Mouse (Mus musculus) kidney, adult 9 months (tissue): ENCODE measurements at regions not wholly inside any gene's neighbourhood (a gene's known extent, or its start where the extent isn't known, plus 50 kb on each side); places are given as distances from the start of the nearest gene placed in this dataset.

Experiments
- DNase-seq: peaks from one replicate; pipeline ENCODE4 v3.0.0; 2022

DNA sequence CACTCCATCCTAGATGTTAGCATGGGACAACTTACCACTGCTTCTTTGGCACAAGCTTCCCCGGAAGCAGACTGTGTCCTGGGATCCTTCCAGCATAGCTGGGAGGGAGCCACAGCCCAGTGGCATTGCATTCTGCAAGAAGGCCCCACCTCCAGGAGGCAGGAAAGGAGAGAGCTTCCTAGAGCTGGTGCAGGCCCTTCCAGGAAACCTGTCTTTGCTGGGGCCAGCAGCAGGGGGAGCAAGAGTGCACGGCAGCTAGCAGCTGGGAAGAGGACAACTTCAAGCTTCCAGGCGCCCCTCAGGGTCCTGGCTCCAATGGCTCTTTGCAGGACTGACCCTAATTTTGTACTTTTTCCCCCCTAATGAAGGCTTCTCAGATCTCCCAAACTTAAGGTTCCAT is 115.4 kb upstream of the Sorcs3 start:
- peak; percentile 2 for DNase-seq

DNA sequence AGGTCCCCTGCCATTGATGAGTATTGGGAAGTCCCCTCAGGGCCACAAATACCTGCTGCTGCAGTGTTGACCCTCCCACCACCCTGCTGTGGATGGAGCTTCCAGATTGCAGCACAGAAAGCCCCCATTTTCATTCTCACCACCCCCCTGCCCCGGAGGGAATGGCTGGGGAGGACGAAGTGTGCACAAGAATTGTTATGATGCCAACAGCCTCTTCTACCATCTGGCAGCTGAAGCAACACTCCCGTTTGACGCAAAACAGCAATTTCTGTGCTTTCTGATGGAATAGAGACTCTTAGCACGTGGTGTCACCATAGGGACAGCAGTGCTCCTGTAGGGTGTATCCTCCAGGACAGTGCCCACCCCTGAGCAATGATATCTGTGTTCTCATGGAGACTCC is 108.5 kb upstream of the Sorcs3 start:
- no peak for DNase-seq

DNA sequence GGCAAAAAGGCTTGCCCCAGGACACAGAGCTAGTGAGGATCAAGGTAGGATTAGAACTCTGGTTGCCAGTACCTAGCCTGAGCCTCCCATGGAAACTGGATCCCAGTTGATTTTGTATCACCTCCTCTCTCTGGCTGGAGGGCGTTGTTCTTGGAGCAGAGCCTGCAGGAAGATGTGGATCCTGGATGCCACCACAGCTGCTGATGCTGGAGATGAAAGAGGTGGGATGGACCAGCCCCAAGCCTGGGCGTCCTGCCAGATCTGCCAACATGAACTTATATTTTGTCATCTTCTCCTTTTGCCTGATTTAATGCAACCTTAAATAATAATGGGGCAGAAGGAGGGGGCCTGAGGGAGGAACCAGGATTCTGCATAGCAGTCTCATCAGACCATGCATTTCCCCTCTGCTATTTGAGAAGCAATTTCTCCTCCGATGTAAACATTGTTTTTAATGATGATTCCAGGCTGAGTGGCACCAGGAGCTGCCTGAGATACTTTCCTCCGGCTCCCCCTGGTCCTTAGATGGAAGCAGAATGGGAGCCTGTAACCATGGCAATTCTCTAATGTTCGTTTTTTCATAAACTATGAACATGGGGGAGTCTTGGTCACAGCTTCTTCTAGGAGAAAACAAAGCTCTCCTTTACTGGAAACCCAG is 107.8 kb upstream of the Sorcs3 start:
- no peak for DNase-seq

DNA sequence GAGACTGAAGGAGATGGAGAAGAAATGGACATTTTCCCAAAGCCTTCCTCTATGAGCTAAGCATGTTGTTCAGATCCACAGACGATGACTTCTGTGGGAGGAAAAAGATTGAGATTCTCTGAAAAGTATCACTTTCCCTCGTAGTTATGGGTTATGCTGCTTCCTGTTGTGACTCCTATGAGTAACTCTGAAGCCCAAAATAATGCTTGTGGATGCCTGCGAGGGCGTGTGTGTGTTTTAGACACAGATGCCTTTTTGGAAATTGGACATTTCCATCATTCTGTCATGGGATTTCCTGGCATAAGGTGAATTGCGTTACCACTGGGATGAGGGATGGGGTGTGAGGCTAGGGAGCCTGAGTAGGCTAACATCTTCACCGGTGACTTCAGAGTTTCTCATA is 104.8 kb upstream of the Sorcs3 start:
- no peak for DNase-seq

DNA sequence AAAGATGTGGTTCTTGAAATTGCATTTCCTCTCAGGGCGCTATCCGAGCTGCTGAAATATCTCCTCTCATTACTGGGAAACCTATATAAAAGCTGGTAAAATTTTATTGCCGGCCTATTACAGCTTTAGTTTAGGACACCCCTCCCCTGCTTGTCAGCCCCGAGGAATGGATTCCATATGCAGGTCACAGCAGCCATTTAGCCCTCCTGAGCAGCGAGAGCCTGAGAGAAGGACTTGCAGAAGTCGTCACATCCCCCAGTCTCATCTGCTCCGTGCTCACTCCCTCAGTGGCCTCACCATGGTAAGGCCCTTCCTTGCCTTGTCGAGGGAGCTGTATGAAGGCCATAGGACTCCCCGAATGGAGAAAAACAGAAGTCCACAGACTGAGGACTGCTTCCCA is 90.7 kb upstream of the Sorcs3 start:
- no peak for DNase-seq

DNA sequence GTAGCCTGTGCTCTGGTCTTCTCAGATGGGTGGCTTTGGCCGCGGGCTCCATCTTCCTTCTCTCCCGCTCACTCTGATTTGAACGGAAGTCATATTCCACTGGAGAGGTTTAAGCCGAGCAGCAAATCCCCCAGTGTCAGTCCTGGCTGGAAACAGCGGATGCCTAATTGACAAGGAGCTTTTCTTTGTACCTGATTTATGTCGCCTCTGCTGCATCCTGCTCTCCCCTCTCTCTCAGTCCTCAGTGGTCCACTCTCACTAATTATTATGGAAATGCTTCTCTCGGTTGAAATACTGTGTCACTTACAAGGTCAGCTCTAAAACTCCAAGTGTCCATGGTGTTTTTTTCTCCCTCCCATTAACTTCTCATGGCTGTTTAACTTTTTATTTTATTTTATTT is 90.1 kb upstream of the Sorcs3 start:
- DNase-seq = no peak

DNA sequence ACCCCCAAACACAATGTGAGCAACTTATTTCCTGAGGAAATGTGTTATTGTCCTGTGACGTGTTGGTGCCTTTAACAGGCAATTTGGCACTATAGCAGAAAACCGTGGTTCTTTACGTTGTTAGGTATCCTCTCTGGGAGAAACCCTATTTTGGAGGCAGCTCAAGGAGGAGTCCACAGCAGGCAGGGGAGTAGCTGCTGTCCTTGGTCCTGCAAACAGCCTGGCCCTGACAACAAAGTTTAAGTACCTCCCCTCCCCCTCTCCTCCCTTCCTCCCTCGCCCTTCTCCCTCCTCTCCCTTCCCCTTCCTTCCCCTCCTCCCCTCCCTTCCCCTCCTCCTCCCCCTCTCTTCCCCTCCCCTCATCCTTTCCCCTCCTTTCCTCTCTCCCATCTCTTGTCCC is 89.1 kb upstream of the Sorcs3 start:
- no peak for DNase-seq

DNA sequence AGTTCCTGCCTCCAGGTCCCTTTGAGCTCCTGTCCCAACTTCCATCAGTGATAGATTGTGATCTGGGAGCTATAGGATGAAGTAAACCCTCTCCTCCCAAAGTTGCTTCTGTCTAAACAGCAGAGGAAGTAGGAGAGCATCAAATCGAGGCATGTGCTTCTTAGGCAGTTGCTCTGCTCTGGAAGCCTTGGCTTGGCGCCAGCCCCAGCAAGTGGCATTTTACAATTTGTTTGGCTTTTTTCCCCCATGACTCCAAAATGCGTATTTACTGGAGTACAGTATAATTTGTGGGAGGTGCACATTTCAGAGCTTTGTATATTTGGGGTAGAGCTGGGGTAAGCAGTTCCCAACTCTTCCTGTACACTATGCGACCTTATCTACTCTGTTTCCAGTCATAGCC is 88.2 kb upstream of the Sorcs3 start:
- no peak for DNase-seq

DNA sequence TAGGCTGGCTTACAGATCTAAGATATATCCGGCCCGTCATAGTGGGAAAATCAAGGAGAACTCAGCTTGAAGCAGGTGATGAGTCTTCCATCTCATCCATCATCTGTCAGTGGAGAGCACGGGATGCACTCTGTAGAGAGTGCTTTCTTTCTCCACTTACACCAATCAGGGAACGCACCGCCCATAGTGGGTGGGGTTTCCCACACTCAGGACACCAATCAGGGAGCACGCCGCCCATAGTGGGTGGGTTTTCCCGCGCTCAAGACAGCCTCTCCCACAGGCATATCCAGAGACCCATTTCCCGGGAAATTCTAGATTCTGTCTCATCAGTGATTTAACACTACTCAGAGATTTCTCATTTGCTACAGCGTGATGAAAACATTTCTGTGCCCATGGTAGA is 83.5 kb upstream of the Sorcs3 start:
- DNase-seq = no peak

DNA sequence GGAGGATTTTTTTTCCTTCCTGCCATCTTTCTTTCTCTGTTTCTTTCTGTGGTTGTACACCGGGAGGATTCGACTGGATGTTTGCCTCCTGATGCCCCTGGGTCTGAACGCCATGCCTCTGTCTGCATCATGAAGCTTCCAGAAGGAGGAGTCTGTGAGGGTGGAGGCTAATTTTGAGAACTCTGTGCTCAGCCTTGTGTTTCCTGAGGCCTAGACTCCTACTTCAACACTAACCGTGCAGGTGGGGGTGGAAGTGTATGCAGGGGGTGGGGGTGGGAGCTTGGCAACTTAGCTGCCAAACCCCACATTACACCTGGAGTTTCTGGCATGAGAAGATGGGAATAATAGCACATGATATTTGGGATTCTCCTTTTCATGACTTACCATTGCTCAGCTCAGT is 82.0 kb upstream of the Sorcs3 start:
- DNase-seq = no peak

DNA sequence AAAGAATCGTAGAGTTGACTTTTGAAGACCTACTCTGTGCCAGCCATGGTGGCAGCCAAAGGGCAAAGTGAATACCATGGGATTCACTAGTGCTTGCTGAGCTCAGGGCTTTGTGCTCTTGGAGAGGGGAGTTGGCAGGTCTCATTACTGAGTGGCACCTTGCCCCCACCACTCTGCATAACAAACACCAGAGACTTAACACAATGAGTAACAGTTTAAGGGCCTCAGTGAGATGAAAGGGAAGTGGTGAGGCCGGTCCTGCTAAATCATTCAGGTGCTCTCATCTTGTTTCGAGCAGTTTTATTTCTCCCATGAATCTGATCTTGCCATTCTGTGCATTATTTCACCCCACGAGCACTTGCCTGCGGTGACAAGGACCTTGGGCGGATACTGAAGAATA is 80.1 kb upstream of the Sorcs3 start:
- DNase-seq = no peak

DNA sequence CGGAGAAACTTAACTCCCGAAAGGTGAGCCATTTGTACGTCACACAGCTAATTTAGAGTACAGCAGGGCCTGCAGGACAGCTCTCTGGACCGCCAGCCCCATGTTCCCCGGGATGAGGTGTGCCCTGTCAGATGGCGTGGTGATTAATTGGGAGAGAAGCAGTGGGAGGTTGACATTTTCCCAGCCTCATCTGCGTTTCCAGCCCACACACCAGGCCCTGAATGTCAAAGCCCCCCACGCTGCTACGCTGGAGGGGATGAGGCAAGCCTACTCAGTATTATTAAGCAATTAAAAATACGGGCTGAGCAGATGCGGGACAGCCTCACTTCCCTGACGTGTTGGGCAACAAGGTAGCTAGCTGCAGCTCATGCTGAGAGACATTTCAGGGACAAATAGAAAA is 77.7 kb upstream of the Sorcs3 start:
- no peak for DNase-seq

DNA sequence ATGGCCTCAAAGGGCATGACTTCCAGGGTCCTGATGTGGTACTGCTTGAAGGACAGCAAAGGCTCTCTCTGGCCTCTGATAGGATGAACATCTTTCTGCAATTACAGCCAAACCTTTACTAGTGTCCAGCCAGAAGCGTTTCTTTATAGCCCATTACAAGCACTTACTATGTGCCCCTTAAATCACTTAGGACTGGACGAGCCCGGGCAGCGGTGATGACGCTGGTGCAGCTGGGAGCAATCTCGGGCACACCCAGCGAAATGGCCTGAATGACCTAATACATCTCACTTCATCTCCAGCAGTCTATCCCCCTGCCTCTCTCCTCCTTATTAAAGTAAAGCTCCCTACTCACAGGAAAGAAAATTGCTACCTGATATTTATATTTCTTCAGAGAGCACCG is 69.6 kb upstream of the Sorcs3 start:
- no peak for DNase-seq

DNA sequence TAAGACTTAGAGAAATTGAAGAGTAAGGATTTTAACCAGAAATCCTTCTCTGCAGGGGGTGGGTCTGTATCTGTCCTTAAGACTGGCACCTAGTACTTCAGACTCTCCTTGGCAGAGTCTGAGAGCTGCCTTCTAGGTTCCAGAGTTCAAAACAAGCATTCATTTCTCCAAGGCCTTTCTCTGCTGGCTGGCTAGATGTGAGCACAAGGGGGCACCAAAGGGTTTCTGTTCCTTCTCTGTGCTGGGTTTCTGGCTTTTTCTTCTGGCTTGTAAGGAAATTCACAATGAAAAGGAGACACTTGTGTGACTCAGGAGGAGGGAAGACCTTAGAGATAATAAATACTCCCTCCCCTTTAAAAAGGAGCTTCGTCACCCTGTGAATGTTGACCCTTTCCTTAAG is 61.7 kb upstream of the Sorcs3 start:
- peak; percentile 72 for DNase-seq
